Mouse (Mus musculus) midbrain, embryonic 10.5 days (tissue): Measurements from ENCODE around the gene Fam83c. TPM values are rescaled to one million over a fixed set of nuclear protein-coding genes. Genes with fewer than 3 reads are reported as not detected.
"Not testable (repeated sequence)": the region's sequence is repeated elsewhere in the genome, so short reads cannot be mapped to it uniquely, and the experiment has no call there.

Experiments used
- DNase-seq: peaks from one replicate; pipeline ENCODE4 v3.0.0-alpha.2; 2017; ENCODE audit warnings: low spot score
- H3K27ac ChIP-seq: fragments of 300-500 bp; sonication (generic); replicated peaks from 2 replicates; pipeline ENCODE4 v1.5.1; 2016; ENCODE audit warnings: mild to moderate bottlenecking
- H3K27me3 ChIP-seq: fragments of 300-500 bp; sonication (generic); 2 replicates; pipeline ENCODE4 v1.6.1; 2016; ENCODE audit warnings: low read depth, mild to moderate bottlenecking; ENCODE audit not compliant: poor library complexity, severe bottlenecking
- H3K36me3 ChIP-seq: fragments of 300-500 bp; sonication (generic); 2 replicates; pipeline ENCODE4 v1.6.1; 2016; ENCODE audit warnings: mild to moderate bottlenecking, moderate library complexity
- H3K4me1 ChIP-seq: fragments of 300-500 bp; sonication (generic); 2 replicates; pipeline ENCODE4 v1.6.1; 2016
- H3K4me3 ChIP-seq: fragments of 300-500 bp; sonication (generic); 2 replicates; pipeline ENCODE4 v1.5.1; 2016; ENCODE audit warnings: mild to moderate bottlenecking, moderate library complexity
- H3K9me3 ChIP-seq: fragments of 300-500 bp; sonication (generic); replicated peaks from 2 replicates; pipeline ENCODE4 v1.6.1; 2016; ENCODE audit warnings: mild to moderate bottlenecking
- WGBS: fragments of 180-500 bp; shearing (Covaris S2); methylation state at CpG from one replicate; pipeline ENCODE4 v1.1.7; 2016; 5-methylcytosine and 5-hydroxymethylcytosine counted together
- polyA plus RNA-seq: library from polyadenylated mRNA; unstranded; fragments of >200 nt; fragmentation: Nextera tagmentation; extraction: Ambion mirVana; gene quantifications from 2 replicates; pipeline ENCODE4 v1.2.1, GENCODE M21; 2016

Fam83c gene
- polyA plus RNA-seq, 1 experiment from 2014 or later, result 0.16 TPM

GRCm38 (mm10) chr2:155852536-155852935 is 17.9 kb upstream of the Fam83c start:
- Histone ChIP-seq H3K4me1 (no peaks in the 10 kb centered on the region), H3K27me3 (no peaks in the 10 kb centered on the region), H3K4me3 (no peak overlapping the region), H3K9me3 (no peaks in the 10 kb centered on the region), H3K36me3 (peaks cover 87% of the 10 kb centered on the region), H3K27ac (no peak overlapping the region)
- 91% methylated on average over 5 of the region's 5 CpGs for WGBS
- no peak for DNase-seq

GRCm38 (mm10) chr2:155850120-155850519 is 15.5 kb upstream of the Fam83c start:
- peaks cover 89% of the 10 kb centered on the region for H3K36me3 ChIP-seq
- no peaks in the 10 kb centered on the region for H3K27me3 ChIP-seq
- no peaks in the 10 kb centered on the region for H3K4me1 ChIP-seq
- 79% methylated on average over 7 of the region's 7 CpGs for WGBS
- no peak overlapping the region for H3K27ac ChIP-seq
- no peak overlapping the region for H3K4me3 ChIP-seq
- no peak for DNase-seq
- no peaks in the 10 kb centered on the region for H3K9me3 ChIP-seq

- Histone ChIP-seq H3K36me3 (peaks cover 94% of the 10 kb centered on the region), H3K4me3 (no peak overlapping the region), H3K27me3 (no peaks in the 10 kb centered on the region), H3K9me3 (no peaks in the 10 kb centered on the region), H3K4me1 (no peaks in the 10 kb centered on the region), H3K27ac (no peak overlapping the region)
- WGBS, result 71% methylated on average over 7 of the region's 7 CpGs
- DNase-seq, result no peak
Observed at GRCm38 (mm10) chr2:155849464-155849863, 14.8 kb upstream of the Fam83c start.

- H3K27me3 ChIP-seq, result no peaks in the 10 kb centered on the region
- 38% methylated on average over 6 of the region's 6 CpGs for WGBS
- DNase-seq, result peak; percentile 73
- H3K4me1 ChIP-seq, result no peaks in the 10 kb centered on the region
- H3K36me3 ChIP-seq, result peaks cover 84% of the 10 kb centered on the region
- H3K27ac ChIP-seq, result no peak overlapping the region
- no peaks in the 10 kb centered on the region for H3K9me3 ChIP-seq
- no peak overlapping the region for H3K4me3 ChIP-seq
Observed at GRCm38 (mm10) chr2:155848291-155848690, 13.6 kb upstream of the Fam83c start.

GRCm38 (mm10) chr2:155846930-155847329 is 12.3 kb upstream of the Fam83c start:
- no peak overlapping the region for H3K27ac ChIP-seq
- 90% methylated on average over 8 of the region's 8 CpGs for WGBS
- H3K36me3 ChIP-seq, result peaks cover 72% of the 10 kb centered on the region
- DNase-seq, result no peak
- no peak overlapping the region for H3K4me3 ChIP-seq
- H3K4me1 ChIP-seq, result no peaks in the 10 kb centered on the region
- H3K27me3 ChIP-seq, result no peaks in the 10 kb centered on the region
- no peaks in the 10 kb centered on the region for H3K9me3 ChIP-seq

GRCm38 (mm10) chr2:155838961-155839360 is 4.3 kb upstream of the Fam83c start:
- DNase-seq, result no peak
- no peak overlapping the region for H3K27ac ChIP-seq
- H3K36me3 ChIP-seq, result no peaks in the 10 kb centered on the region
- no peaks in the 10 kb centered on the region for H3K9me3 ChIP-seq
- 0 out of 2 replicates have a peak, but pooled peaks cover 7% of the 10 kb centered on the region for H3K27me3 ChIP-seq
- H3K4me1 ChIP-seq, result no peaks in the 10 kb centered on the region
- WGBS, result 92% methylated on average over 4 of the region's 4 CpGs
- H3K4me3 ChIP-seq, result no peak overlapping the region

DNA sequence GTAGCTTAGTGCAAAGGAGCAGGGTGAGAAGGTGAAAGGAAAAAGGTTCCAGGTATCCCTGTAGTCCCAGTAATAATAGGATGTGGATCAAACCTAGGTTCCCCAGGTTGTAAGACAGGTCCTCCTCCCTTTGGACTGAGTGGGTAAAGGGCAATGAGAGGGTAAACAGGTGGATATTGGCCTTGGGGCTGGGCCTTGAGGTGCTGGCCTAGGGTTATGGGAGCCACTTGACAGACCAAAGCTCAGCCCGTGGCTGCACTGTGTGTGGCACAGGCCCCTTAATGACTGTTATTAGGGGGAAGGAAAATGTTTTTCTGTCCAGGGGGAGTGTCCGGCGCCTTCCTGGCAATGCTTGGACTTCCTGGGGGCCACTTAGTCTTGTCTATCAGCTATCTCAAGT is 3.3 kb upstream of the Fam83c start:
- H3K27me3 ChIP-seq, result 0 out of 2 replicates have a peak, but pooled peaks cover 7% of the 10 kb centered on the region
- H3K4me1 ChIP-seq, result no peaks in the 10 kb centered on the region
- H3K27ac ChIP-seq, result no peak overlapping the region
- H3K9me3 ChIP-seq, result no peaks in the 10 kb centered on the region
- WGBS, result 81% methylated on average over 3 of the region's 3 CpGs
- no peaks in the 10 kb centered on the region for H3K36me3 ChIP-seq
- DNase-seq, result no peak
- H3K4me3 ChIP-seq, result no peak overlapping the region

GRCm38 (mm10) chr2:155832087-155832486 is 2.6 kb downstream of the Fam83c start:
- 78% methylated on average over 1 of the region's 1 CpGs for WGBS
- H3K27me3 ChIP-seq, H3K27ac ChIP-seq, H3K4me3 ChIP-seq, DNase-seq, H3K36me3 ChIP-seq, H3K9me3 ChIP-seq: not testable (repeated sequence)
- peaks cover 15% of the 10 kb centered on the region for H3K4me1 ChIP-seq

DNA sequence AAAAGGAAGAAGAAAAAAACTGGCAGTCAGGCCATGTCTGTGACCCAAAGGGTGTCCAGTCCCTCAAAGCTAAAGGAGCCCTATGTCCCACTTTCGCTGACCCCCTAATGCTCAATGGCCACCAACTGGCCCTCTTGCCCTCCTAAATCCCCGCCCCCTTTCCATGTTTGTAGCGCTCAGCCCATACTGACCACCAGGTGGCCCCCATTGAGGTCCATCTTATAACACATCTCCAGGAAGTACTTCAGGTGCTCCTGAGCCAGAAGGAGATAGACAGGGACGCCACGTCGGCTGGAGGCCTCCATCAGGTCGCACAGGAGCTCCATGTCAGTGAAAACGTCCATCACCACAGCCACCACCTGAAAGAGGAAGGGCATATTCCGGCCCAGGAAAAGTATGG is 3.4 kb downstream of the Fam83c start:
- 67% methylated on average over 9 of the region's 9 CpGs for WGBS
- Histone ChIP-seq H3K4me1 (peaks cover 19% of the 10 kb centered on the region), H3K9me3 (no peaks in the 10 kb centered on the region), H3K36me3 (no peaks in the 10 kb centered on the region), H3K27me3 (0 out of 2 replicates have a peak, but pooled peaks cover 7% of the 10 kb centered on the region), H3K27ac (no peak overlapping the region), H3K4me3 (no peak overlapping the region)
- DNase-seq, result no peak

- no peak overlapping the region for H3K4me3 ChIP-seq
- 0 out of 2 replicates have a peak, but pooled peaks cover 7% of the 10 kb centered on the region for H3K27me3 ChIP-seq
- no peak for DNase-seq
- H3K4me1 ChIP-seq, result peaks cover 20% of the 10 kb centered on the region
- WGBS, result 90% methylated on average over 8 of the region's 8 CpGs
- no peaks in the 10 kb centered on the region for H3K9me3 ChIP-seq
- no peak overlapping the region for H3K27ac ChIP-seq
- H3K36me3 ChIP-seq, result no peaks in the 10 kb centered on the region
Observed at GRCm38 (mm10) chr2:155830841-155831240, 3.8 kb downstream of the Fam83c start.

DNA sequence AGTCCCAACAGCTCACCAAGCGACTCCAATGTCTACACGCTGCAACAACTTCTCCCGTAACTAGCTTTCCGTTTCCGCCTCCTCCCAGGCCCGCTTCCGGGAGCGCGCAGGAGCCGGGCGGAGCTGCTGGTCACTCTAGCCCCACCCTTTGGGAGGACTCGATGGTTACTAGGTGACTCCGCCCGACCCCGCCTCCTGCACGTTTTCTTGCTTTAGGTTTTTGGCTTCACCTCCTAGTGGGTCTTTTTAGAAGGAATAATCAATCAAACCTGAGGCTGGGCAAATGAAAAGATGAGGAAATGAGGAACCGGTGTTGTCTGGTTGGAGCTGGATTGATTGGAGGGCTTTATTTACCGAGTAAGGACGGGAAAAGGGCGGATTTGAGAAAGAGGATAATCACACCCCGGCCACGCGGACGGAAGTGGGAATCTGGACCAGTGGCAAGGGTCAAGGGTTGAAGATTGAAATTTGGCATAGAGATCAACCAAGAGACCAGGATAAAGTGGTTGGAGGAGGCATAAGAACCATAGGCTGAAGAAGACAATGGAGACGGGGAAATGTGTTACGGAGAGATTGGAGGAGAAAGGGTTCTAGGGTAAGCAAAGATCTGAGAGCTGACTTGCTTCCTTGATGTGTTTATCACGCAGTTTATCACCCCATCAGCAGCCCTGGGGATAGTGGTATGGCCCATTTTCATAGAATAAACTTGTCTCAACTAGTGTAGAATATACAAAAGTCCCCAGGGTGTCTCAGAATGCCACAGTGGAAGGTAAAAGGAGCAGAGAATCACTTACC is 7.8 kb downstream of the Fam83c start, which contains the start of gene Eif6:
Eif6 (minus strand) TSS at position 296 of the 795 bp plus-strand sequence.
- H3K4me1 ChIP-seq, result peaks cover 24% of the 10 kb centered on the region
- peak within 1 kb of the TSS; percentile 87 for H3K27ac ChIP-seq
- H3K9me3 ChIP-seq, result no peaks in the 10 kb centered on the region
- peak; percentile 93 for DNase-seq
- no peaks in the 10 kb centered on the region for H3K27me3 ChIP-seq
- peak within 1 kb of the TSS; percentile 94 for H3K4me3 ChIP-seq
- WGBS, result 4% methylated on average over 27 of the region's 27 CpGs
- peaks cover 29% of the 10 kb centered on the region for H3K36me3 ChIP-seq

GRCm38 (mm10) chr2:155825904-155826629 is 8.6 kb downstream of the Fam83c start:
- Histone ChIP-seq H3K4me3 (peak overlapping the region; percentile 94), H3K4me1 (peaks cover 24% of the 10 kb centered on the region), H3K9me3 (no peaks in the 10 kb centered on the region), H3K36me3 (peaks cover 36% of the 10 kb centered on the region), H3K27ac (peak overlapping the region; percentile 87), H3K27me3 (no peaks in the 10 kb centered on the region)
- no peak for DNase-seq
- 3% methylated on average over 52 of the region's 52 CpGs for WGBS

- Histone ChIP-seq H3K27me3 (no peaks in the 10 kb centered on the region), H3K36me3 (peaks cover 56% of the 10 kb centered on the region), H3K4me1 (peaks cover 35% of the 10 kb centered on the region), H3K27ac (no peak overlapping the region), H3K4me3 (no peak overlapping the region), H3K9me3 (no peaks in the 10 kb centered on the region)
- no peak for DNase-seq
- WGBS, result 96% methylated on average over 8 of the region's 8 CpGs
Observed at GRCm38 (mm10) chr2:155823722-155824121, 10.9 kb downstream of the Fam83c start.
